Mouse (Mus musculus): ENCODE data around the gene Arid3a.

DNA sequence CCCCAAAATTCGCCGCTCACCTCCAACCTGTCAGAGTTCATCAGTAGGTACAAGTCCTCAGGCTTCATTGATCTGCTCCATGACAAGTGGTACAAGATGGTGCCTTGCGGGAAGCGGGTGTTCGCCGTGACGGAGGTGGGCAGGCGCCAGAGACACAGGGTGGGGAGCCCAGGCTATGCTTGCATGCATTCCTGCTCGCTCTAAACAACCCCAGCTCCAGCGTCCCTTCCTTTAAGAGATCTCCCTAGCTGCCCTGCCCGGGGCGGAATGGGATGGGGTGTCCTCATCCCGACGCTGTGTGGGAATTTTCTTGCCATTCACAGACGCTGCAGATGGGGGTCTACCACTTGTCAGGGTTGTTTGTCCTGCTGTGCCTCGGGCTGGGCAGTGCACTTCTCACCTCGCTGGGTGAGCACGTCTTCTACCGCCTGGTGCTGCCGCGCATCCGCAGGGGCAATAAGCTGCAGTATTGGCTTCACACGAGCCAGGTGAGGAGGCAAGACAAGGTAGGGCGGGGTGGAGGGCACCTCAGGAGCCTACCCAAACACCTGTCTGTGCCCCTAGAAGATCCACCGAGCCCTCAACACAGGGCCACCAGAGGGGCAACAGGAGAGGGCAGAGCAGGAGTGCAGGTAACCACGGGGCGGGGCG lies 49.4 kb downstream of the Arid3a start:
- TF ChIP-seq CTCF (conservative IDR thresholded peaks at IDR 0.05; ENCODE audit: insufficient read depth, insufficient read length, low read depth, low read length) (no peak), POLR2A (IDR thresholded peaks at IDR 0.05; ENCODE audit: low read depth, low read length) (no peak)
